Mouse (Mus musculus): Measurements from ENCODE around the gene Invs. TPM values are rescaled to one million over a fixed set of nuclear protein-coding genes. Genes with fewer than 3 reads are reported as not detected.

The Invs gene
- total and polyA plus RNA-seq, 3 experiments = 2.5 to 2.7 TPM; not detected in 1

DNA sequence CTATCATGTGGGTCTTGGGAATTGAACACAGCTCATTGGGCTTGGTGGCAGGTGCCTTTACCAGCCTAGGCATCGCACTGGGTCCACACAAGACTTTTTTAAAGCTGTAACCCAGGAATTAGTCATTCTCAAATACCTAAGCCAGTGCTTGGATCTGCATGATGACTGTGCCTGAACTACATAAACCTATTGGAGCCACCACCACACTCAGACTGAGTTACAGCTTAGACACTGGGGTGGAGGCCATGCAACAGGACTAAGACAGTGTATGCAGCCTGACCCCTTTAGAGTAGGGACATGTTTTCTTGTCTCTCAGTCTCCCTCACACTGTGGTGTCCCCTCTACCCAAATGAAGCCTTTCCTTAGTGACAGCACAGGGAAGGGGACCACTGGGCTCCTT lies 143.1 kb downstream of the Invs start:
- H3K27ac ChIP-seq (ENCODE audit: control insufficient read depth, low read depth, low read length) = no peak overlapping the region
- DNase-seq (ENCODE audit: low read depth, low spot score) = no peak
- H3K79me2 ChIP-seq (ENCODE audit: control insufficient read depth, insufficient read depth, low read length, poor library complexity) = no peaks in the 10 kb centered on the region

DNA sequence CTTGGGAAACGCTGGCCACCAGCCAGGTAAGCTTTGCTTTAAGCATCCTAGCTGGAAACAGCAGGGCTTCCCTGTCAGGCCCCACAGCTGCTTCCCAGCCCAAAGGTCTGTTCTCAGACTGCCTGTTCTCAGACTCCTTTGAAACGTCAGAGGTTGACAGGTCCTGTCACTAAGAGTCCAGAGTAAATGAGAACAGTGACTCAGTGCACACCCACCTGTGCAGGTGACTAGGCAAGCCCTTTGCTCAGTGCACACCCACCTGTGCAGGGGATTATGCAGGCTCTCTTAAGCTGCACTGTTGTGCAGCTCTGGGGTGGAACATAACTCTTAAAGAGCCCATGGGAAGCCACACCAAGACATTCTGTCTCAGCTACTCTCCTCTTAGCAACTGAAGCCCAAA lies 144.2 kb downstream of the Invs start:
- H3K36me3 ChIP-seq (ENCODE audit: control insufficient read depth in 1 of 2, insufficient read depth in 2 of 2, low read length in 2 of 2) = no peaks in the 10 kb centered on the region; a peak in 1 of 4 replicates
- TF ChIP-seq ZKSCAN1 (IDR thresholded peaks at IDR 0.05; ENCODE audit: low read depth, low read length) (no peak), POLR2AphosphoS2 (IDR thresholded peaks at IDR 0.05; ENCODE audit: low read length) (no peak)

More for the DNA sequence above, 143.1 kb downstream of the Invs start:
- Histone ChIP-seq H3K9me3 (replicated peaks; ENCODE audit: insufficient read depth, low read length) (no peaks in the 10 kb centered on the region), H3K27me3 (ENCODE audit: control insufficient read depth in 1 of 2, insufficient read depth in 2 of 2, low read length in 2 of 2) (no peaks in the 10 kb centered on the region), H3K36me3 (ENCODE audit: control insufficient read depth in 1 of 2, insufficient read depth in 2 of 2, low read length in 2 of 2) (no peaks in the 10 kb centered on the region), H3K4me1 (ENCODE audit: control insufficient read depth in 1 of 2, insufficient read depth in 2 of 2, low read length in 2 of 2) (no peaks in the 10 kb centered on the region), H3K4me3 (ENCODE audit: control insufficient read depth in 1 of 2, insufficient read depth in 1 of 2, low read depth in 2 of 2, low read length in 2 of 2) (no peak overlapping the region), H3K9ac (ENCODE audit: control insufficient read depth, low read depth, low read length, poor library complexity, severe bottlenecking) (no peak overlapping the region)
- TF ChIP-seq NRF1 (IDR thresholded peaks at IDR 0.05; ENCODE audit: insufficient read depth, low read depth, low read length, poor library complexity, severe bottlenecking) (no peak), GATA1 (IDR thresholded peaks at IDR 0.05; ENCODE audit: low read depth, low read length) (no peak), CTCF (IDR thresholded peaks at IDR 0.05 in 2 of 3, conservative IDR thresholded peaks at IDR 0.05 in 1 of 3; ENCODE audit: control insufficient read depth in 1 of 3, insufficient read depth in 1 of 3, low read depth in 2 of 3, low read length in 3 of 3, poor library complexity in 1 of 3, severe bottlenecking in 1 of 3) (no peak), SIN3A (IDR thresholded peaks at IDR 0.05; ENCODE audit: low read length) (no peak), E2F4 (IDR thresholded peaks at IDR 0.05; ENCODE audit: borderline replicate concordance, low read depth, low read length) (no peak), POLR2AphosphoS2 (IDR thresholded peaks at IDR 0.05; ENCODE audit: low read length) (0 out of 2 replicates have a peak, but pooled peaks have one; percentile 9), CHD1 (IDR thresholded peaks at IDR 0.05; ENCODE audit: low read depth, low read length) (no peak), UBTF (IDR thresholded peaks at IDR 0.05; ENCODE audit: borderline replicate concordance, insufficient read depth, low read depth, low read length) (no peak)

DNA sequence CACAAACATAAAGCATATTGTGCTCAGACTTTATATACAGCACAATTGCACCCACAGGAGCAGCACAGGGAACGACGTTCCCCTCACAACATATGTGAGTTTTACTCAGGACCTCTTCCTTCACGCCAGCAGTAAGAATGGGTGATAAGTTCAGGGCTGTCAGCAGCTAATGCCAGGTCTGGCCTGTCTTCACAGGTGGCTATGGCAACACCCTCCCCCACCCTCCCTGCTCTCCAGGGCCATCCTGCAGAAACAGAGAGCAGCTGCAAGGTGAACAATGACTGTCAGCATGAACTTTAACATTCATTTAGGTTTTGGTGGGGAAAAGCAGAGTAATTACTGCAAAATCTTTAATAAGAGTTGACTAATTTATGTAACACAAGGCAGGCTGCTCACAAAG lies 147.9 kb downstream of the Invs start:
- TF ChIP-seq TAL1 (IDR thresholded peaks at IDR 0.05; ENCODE audit: low read length) (no peak), ZMIZ1 (IDR thresholded peaks at IDR 0.05; ENCODE audit: low read depth, low read length) (no peak), ZKSCAN1 (IDR thresholded peaks at IDR 0.05; ENCODE audit: low read depth, low read length) (no peak), POLR2A (IDR thresholded peaks at IDR 0.05; ENCODE audit: control insufficient read depth in 1 of 2, insufficient read depth in 1 of 2, low read depth in 1 of 2, low read length in 2 of 2, poor library complexity in 1 of 2) (peak in 1 of 2 experiments; percentile 32; a peak in 1 of 4 replicates), ZC3H11A (IDR thresholded peaks at IDR 0.05; ENCODE audit: low read depth, low read length) (no peak)
- H3K36me3 ChIP-seq (ENCODE audit: control insufficient read depth in 1 of 2, insufficient read depth in 2 of 2, low read length in 2 of 2) = peaks cover 0 to 19% of the 10 kb centered on the region in 2 experiments; a peak in 3 of 4 replicates

More for the DNA sequence above, 144.2 kb downstream of the Invs start:
- Histone ChIP-seq H3K79me2 (ENCODE audit: control insufficient read depth, insufficient read depth, low read length, poor library complexity) (no peaks in the 10 kb centered on the region), H3K27me3 (ENCODE audit: control insufficient read depth in 1 of 2, insufficient read depth in 2 of 2, low read length in 2 of 2) (no peaks in the 10 kb centered on the region), H3K4me1 (ENCODE audit: control insufficient read depth in 1 of 2, insufficient read depth in 2 of 2, low read length in 2 of 2) (peaks cover 0 to 2% of the 10 kb centered on the region in 2 experiments; a peak in 2 of 4 replicates), H3K9me3 (replicated peaks; ENCODE audit: insufficient read depth, low read length) (no peaks in the 10 kb centered on the region), H3K27ac (ENCODE audit: control insufficient read depth, low read depth, low read length) (no peak overlapping the region), H3K9ac (ENCODE audit: control insufficient read depth, low read depth, low read length, poor library complexity, severe bottlenecking) (no peak overlapping the region), H3K4me3 (ENCODE audit: control insufficient read depth in 1 of 2, insufficient read depth in 1 of 2, low read depth in 2 of 2, low read length in 2 of 2) (no peak overlapping the region)
- no peak for DNase-seq (ENCODE audit: low read depth, low spot score)

More for the DNA sequence above, 147.9 kb downstream of the Invs start:
- H3K27me3 ChIP-seq (ENCODE audit: control insufficient read depth in 1 of 2, insufficient read depth in 2 of 2, low read length in 2 of 2) = no peaks in the 10 kb centered on the region
- no peak overlapping the region for H3K27ac ChIP-seq (ENCODE audit: control insufficient read depth, low read depth, low read length)
- H3K4me1 ChIP-seq (ENCODE audit: control insufficient read depth in 1 of 2, insufficient read depth in 2 of 2, low read length in 2 of 2) = peaks cover 0 to 2% of the 10 kb centered on the region in 2 experiments; a peak in 2 of 4 replicates
- no peak for DNase-seq (ENCODE audit: low read depth, low spot score)
- H3K9ac ChIP-seq (ENCODE audit: control insufficient read depth, low read depth, low read length, poor library complexity, severe bottlenecking) = no peak overlapping the region
- H3K4me3 ChIP-seq (ENCODE audit: control insufficient read depth in 1 of 2, insufficient read depth in 1 of 2, low read depth in 2 of 2, low read length in 2 of 2) = no peak overlapping the region
- no peaks in the 10 kb centered on the region for H3K9me3 ChIP-seq (replicated peaks; ENCODE audit: insufficient read depth, low read length)
- H3K79me2 ChIP-seq (ENCODE audit: control insufficient read depth, insufficient read depth, low read length, poor library complexity) = no peaks in the 10 kb centered on the region
